Mouse (Mus musculus) urinary bladder, postnatal 0 days (tissue): ENCODE results near the gene Ifi44. TPM values are rescaled to one million over a fixed set of nuclear protein-coding genes. Genes with fewer than 3 reads are reported as not detected.

Source experiments
- polyA plus RNA-seq: library from polyadenylated mRNA; unstranded; fragments of >200 nt; fragmentation: Nextera tagmentation; extraction: Ambion mirVana; gene quantifications from 2 replicates; pipeline ENCODE4 v1.2.1, GENCODE M21; 2015

The Ifi44 gene
- polyA plus RNA-seq: 0.93 and 1.1 TPM in 2 replicates

GRCm38 (mm10) chr3:151749737-151750136 lies at the start of gene Ifi44:
Gene Ifi44, minus strand, starts transcription at chr3:151749960.

Other genes with a start within 250 kb of the Ifi44 start
- gene Ifi44l, start 12.9 kb upstream of the Ifi44 start, polyA plus RNA-seq: not detected in 2 replicates
- 0.46 and 0.74 TPM in 2 replicates for gene Ptgfr, start 87.7 kb upstream of the Ifi44 start, polyA plus RNA-seq